Mouse (Mus musculus) adrenal gland, postnatal 10 days (tissue): ENCODE measurements around the gene Olfr784. TPM values are rescaled to one million over a fixed set of nuclear protein-coding genes. Genes with fewer than 3 reads are reported as not detected.
"Not testable (repeated sequence)": the region's sequence is repeated elsewhere in the genome, so short reads cannot be mapped to it uniquely, and the experiment has no call there.

Source experiments
- DNase-seq: peaks from one replicate; pipeline ENCODE4 v3.0.0; 2021; ENCODE audit warnings: mixed read lengths
- long read RNA-seq, 2 experiments: library from polyadenylated mRNA; stranded (forward); transcript quantifications; one replicate each; pipeline ENCODE4 v2.0.0; 2021
- total RNA-seq, 2 experiments: library from RNA; stranded (reverse); gene quantifications; 2 replicates each; pipeline ENCODE4 v1.2.3; 2021

Olfr784 gene
- total RNA-seq: under 1 TPM in 1 of 2 experiments, not detected in 1; 0.09 TPM
- long read RNA-seq, experiment 1: 0 reads
- long read RNA-seq, experiment 2: 0 reads

GRCm38 (mm10) chr10:129383783-129384182, at the start of gene Olfr784:
TSS of gene Olfr784 (plus strand) at chr10:129384083.
- DNase-seq: no peak

- DNase-seq: no peak
Measured at GRCm38 (mm10) chr10:129348550-129348949, 35.3 kb upstream of the Olfr784 start, which contains the start of gene Olfr782. TSS of gene Olfr782 (plus strand) at chr10:129348850.

- DNase-seq: not testable (repeated sequence)
Measured at GRCm38 (mm10) chr10:129352475-129352874, 31.4 kb upstream of the Olfr784 start.

- not testable (repeated sequence) for DNase-seq
Measured at GRCm38 (mm10) chr10:129356496-129356895, 27.4 kb upstream of the Olfr784 start.

- DNase-seq: no peak
Measured at GRCm38 (mm10) chr10:129357307-129357706, 26.6 kb upstream of the Olfr784 start.

- not testable (repeated sequence) for DNase-seq
Measured at GRCm38 (mm10) chr10:129374051-129374450, 9.8 kb upstream of the Olfr784 start.

- DNase-seq: no peak
Measured at GRCm38 (mm10) chr10:129400892-129401291, 17.0 kb downstream of the Olfr784 start.

- DNase-seq: no peak
Measured at GRCm38 (mm10) chr10:129405126-129405525, 21.2 kb downstream of the Olfr784 start, which contains the start of gene Olfr785. TSS of gene Olfr785 (plus strand) at chr10:129405426.

GRCm38 (mm10) chr10:129427006-129427405, 43.1 kb downstream of the Olfr784 start, which contains the start of gene Olfr786:
TSS of gene Olfr786 (plus strand) at chr10:129427306.
- DNase-seq: no peak

Other genes starting within 250 kb of the Olfr784 start
- not detected for gene Olfr770, start 245.1 kb upstream of the Olfr784 start, total RNA-seq
- gene Olfr771, start 219.3 kb upstream of the Olfr784 start, total RNA-seq: not detected
- gene Olfr772, start 206.2 kb upstream of the Olfr784 start, total RNA-seq: not detected
- gene Olfr773, start 196.7 kb upstream of the Olfr784 start, total RNA-seq: not detected
- not detected for gene Olfr774, start 147.9 kb upstream of the Olfr784 start, total RNA-seq
- not detected for gene Olfr775, start 135.7 kb upstream of the Olfr784 start, total RNA-seq
- gene Olfr776, start 125.0 kb upstream of the Olfr784 start, total RNA-seq: not detected
- not detected for gene Olfr777, start 112.6 kb upstream of the Olfr784 start, total RNA-seq
- gene Olfr780, start 66.0 kb upstream of the Olfr784 start, total RNA-seq: not detected
- gene Olfr781, start 55.2 kb upstream of the Olfr784 start, total RNA-seq: not detected
- not detected for gene Olfr782, start 35.2 kb upstream of the Olfr784 start, total RNA-seq
- not detected for gene Olfr785, start 21.3 kb downstream of the Olfr784 start, total RNA-seq
- not detected for gene Olfr786, start 43.2 kb downstream of the Olfr784 start, total RNA-seq
- gene Olfr787, start 77.8 kb downstream of the Olfr784 start, total RNA-seq: not detected
- gene Olfr788, start 86.9 kb downstream of the Olfr784 start, total RNA-seq: not detected
- gene Olfr789, start 100.7 kb downstream of the Olfr784 start, total RNA-seq: not detected
- gene Olfr790, start 114.4 kb downstream of the Olfr784 start, total RNA-seq: not detected
- not detected for gene Olfr791, start 137.7 kb downstream of the Olfr784 start, total RNA-seq
- not detected for gene Olfr792, start 155.1 kb downstream of the Olfr784 start, total RNA-seq
- gene Olfr794, start 183.6 kb downstream of the Olfr784 start, total RNA-seq: not detected
- not detected for gene Olfr796, start 228.5 kb downstream of the Olfr784 start, total RNA-seq
- gene Olfr798, start 243.9 kb downstream of the Olfr784 start, total RNA-seq: not detected